Mouse (Mus musculus) large intestine, adult 2 months (tissue): ENCODE data around the gene Tipin. TPM values are rescaled to one million over a fixed set of nuclear protein-coding genes. Genes with fewer than 3 reads are reported as not detected.

Experiments
- DNase-seq: peaks from one replicate; pipeline ENCODE4 v3.0.0-alpha.2; 2012; ENCODE audit warnings: low read depth, low spot score
- WGBS: fragments of 180-500 bp; shearing (Covaris S2); methylation state at CpG from one replicate; pipeline ENCODE4 v1.1.7; 2018; 5-methylcytosine and 5-hydroxymethylcytosine counted together
- polyA plus RNA-seq: library from polyadenylated mRNA; depleted of rRNA; stranded (reverse); fragments of >200 nt; gene quantifications from 2 replicates; pipeline ENCODE4 v1.2.3, GENCODE M21; 2012; rRNA removed

Gene Tipin
- polyA plus RNA-seq = 5.5 and 7.1 TPM in 2 replicates

DNA sequence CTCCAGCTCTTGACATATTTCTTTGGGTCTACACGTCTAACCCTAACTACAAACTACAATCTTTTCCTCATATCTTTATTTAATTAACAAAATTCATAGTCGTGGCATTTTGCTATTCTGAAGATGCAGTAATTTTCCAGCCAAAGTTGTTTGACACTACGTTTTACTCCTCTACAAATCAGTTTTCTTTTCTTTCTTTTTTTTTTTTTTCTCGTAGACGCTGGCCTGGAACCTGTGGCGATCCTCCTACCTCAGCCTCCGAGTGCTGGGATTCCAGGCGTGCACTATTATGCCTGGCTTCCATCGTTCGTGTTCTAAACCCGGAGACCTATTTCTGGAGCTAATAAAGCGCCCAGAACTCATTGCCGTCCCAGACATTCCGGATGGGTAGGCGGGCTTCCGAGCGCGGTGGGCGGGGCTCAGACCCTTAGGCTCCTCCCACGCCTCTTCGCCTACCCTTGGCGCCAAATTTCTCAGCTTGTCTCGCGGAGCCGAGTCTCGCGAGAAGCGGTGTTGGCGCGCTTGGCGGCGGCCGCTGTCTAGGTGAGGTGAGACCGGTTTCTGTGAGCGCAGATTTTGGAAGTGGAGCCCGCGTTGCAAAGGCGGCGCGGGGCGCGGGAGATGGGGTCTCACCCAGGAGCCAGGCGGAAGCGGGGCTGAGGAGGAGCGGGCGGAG is at the start of gene Tipin:
TSS of gene Tipin (plus strand) at position 477 of the 676 bp plus-strand sequence.
- DNase-seq = peak; percentile 73
- under 1% methylated on average over 46 of the region's 46 CpGs for WGBS

DNA sequence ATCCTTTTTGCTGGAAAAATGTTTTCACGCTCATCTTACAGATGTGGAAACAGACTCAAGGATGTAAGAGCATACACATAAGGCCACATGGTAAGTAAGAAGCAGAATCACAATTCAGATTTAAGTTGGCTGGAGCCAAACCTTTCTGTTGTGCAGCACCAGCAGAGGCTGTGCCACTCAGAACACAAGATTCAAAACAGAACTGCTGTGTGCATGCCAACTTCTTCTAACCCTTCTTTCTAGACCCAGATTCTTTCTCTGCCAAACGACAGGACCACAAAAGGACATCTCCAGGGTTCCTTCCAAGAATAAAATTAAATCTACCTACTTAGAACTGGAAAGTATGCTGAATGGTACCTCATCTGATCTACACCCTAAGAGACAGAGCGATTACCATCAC is 49.7 kb upstream of the Tipin start:
- no peak for DNase-seq
- 74% methylated on average over 3 of the region's 3 CpGs for WGBS

- DNase-seq = no peak
- WGBS = 63% methylated on average over 9 of the region's 9 CpGs
Measured at GRCm38 (mm10) chr9:64232257-64232957, 49.0 kb upstream of the Tipin start.

DNA sequence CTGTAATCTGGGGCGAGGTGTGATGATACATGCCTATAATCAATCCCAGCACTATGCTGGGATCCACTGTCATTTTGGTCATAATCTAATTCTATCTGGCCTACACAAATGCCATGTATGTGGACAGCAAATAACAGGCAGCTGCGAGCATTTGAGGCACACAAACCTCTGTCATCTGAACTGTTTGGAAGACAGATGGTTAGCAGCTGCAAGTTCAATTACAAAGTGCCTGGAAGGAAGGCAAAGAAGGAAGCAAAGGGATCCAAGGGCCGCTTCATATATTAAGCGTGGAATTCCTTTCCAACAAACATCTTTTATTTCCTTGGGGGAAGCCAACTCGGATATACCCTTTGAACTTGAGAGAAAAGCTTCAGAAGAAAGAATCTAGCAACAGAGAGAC is 47.7 kb upstream of the Tipin start:
- WGBS = 51% methylated on average over 5 of the region's 5 CpGs
- DNase-seq = no peak

DNA sequence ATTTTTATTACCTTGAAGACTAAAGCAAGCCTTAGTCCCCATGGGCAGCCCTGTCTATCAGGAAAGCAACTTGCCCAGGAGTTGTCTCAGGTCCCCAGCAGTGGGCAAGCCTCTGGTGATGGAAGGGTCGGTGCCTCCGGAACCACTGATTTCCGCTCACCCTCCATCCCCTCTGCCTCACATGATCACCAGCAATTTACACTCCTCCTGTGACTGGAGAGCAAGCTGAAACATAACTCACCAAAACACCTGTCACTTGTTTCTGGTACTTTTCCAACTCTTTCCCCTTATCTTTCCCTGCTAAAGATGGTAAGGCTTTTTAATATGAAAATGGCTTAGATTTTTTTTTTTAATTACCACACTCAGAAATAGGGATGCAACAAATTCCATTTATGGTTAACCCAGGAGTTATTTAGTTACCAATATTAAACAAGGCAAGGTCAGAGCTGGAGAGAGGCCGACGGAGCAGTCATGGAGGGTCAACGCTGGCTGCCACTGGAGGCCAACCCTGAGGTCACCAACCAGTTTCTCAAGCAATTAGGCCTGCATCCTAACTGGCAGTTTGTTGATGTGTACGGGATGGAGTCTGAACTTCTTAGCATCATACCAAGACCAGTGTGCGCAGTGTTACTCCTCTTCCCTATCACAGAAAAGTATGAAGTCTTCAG is 46.5 kb upstream of the Tipin start, which contains the start of gene Uchl4:
TSS of gene Uchl4 (plus strand) at position 434 of the 668 bp plus-strand sequence.
- 72% methylated on average over 8 of the region's 8 CpGs for WGBS
- no peak for DNase-seq

GRCm38 (mm10) chr9:64236056-64236455 is 45.3 kb upstream of the Tipin start:
- 98% methylated on average over 7 of the region's 7 CpGs for WGBS
- no peak for DNase-seq

DNA sequence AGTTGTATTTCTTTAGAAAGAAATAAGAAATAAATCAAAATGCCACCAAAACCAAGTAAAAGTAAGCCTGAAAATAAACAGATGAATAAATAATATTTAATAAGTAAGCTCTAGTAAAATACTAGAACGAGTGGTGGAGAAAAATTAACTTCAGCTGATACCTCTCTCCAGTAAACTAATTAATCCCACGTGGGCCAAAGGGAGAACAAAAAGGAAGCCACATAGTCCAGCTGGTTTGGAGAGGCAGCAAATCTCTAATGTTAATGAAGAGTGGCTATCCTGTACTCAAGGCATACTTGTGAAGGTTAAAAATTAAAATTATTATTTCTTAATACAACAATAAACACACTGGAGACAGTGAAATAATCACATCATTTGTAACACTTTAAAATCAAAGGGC is 41.3 kb upstream of the Tipin start:
- DNase-seq = no peak
- 56% methylated on average over 2 of the region's 2 CpGs for WGBS

DNA sequence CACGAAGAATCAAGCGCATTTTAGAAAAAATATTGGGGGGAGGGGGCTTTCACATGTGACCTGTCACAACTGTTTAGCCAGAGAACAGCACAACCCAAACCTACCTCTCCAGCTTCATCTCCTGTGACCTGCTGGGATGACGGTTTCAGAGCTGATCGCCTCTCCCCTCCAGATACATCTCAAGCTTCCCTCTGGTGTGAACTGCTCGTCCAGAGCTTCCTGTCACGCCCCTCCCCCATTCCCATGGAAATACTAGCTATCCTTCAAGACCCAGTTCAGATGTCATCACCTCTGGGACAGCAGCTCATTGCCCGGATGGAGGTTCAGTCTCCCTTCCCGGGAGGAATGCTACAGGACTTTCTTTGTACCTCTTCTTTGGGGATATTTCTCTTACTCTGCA is 40.7 kb upstream of the Tipin start:
- WGBS = 78% methylated on average over 8 of the region's 8 CpGs
- no peak for DNase-seq

GRCm38 (mm10) chr9:64242381-64242831 is 39.0 kb upstream of the Tipin start:
- no peak for DNase-seq
- WGBS = 27% methylated on average over 6 of the region's 6 CpGs

DNA sequence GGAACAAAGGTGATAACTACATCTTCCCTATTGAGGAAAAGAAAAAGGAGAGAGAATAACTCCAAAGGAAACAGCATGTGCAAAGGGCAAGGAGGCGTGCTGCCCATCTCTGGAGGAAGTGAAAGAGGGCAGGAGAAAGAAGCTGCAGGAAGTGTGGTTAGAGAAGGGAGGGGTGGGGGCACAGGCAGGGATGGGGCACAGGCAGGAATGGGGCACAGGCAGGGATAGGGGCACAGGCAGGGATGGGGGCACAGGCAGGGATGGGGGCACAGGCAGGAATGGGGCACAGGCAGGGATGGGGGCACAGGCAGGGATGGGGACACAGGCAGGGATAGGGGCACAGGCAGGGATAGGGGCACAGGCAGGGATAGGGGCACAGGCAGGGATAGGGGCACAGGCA is 32.0 kb upstream of the Tipin start:
- no peak for DNase-seq
- 38% methylated on average over 1 of the region's 1 CpGs for WGBS

DNA sequence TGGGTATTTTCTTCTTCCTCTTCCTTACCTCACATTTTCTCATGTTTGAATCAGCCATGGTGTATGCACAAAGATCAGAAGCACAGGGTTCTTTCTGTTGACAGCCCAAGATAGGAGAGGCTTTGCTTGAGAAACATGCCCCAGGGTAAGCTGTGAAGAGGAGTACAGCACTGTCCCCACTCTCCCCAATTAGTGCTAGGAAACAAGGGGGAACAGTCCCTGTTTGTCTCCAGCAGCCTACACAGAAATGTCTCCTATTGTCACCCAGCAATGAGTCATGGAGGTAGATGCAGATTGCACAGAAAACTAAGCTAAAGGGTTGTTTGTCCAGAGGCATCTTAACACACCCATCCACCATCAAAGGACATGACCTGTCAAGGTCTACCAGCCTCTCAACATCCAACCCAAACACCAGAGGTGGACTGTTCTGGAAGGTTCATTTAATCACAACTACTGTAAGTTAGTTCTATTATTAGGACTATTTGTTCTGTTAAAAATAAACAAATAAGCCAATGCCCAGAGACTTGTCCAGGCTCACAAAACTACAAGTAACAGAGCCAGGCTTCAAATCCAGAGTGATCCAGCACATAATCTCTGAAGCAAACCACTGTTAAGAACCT is 31.2 kb upstream of the Tipin start:
- no peak for DNase-seq

DNA sequence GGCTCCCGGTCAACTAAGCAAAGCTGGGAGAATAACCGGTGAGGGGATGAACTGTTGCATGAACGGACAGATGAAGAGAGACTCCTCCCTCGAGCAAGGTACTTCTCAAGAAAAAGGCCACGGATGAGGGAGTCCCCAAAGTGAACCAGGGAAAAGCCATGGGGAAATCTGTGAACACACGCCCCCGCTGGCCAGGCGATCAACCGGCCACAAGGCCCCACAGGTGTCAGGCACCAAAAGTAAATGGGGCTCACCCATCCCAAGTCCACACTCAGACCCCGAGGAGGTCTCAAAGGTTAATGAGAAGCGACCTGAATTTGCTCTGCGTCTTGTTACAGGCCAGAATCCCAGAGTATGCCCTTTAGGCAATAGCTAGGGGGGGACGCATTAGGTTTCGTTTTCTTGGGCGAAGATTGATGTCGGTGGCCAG is 28.8 kb upstream of the Tipin start:
- no peak for DNase-seq
- WGBS = under 1% methylated on average over 16 of the region's 16 CpGs

DNA sequence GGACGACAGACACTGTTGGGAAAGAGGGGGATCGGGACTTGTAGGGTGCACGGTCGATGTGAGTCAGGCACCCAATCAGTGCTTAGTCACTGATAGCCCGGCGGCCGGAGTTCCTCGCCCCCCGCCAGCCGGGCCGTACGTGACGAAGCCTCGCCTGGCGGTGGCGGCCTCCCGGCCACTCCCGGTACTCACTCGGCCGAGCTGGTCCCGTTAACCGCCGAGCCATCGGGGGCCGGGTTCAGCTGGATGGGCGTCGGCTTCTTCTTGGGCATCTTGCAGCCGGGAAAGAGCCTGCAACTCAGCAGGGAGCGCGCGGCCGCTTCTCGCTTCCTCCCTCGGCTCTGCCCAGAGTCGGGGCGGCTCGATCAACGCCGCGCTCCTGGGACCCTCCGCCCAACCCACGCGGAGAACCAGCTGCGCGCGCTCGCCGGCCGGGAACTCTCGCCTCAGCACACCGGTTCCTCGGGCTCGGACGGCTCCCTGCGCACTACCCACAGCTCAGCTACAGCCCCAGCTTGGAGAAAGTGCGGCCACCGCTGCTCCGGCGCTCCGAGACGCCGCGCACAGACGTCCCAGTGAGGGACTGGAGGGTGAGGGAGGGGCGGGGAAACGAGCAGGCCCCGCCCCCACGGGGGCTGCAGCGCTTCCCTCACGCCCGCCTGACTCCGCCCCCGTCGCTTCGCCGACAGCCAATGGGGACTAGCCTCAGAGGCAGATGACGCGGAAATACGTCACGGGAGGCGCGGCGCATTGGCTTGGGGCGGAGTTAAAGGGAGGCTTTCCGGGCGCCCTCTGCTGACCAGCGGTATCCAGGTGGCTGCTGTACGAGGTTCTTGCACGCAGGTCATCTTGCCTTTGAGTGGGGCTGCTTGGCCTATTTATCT is 28.1 kb upstream of the Tipin start, which contains the start of gene Map2k1:
TSS of gene Map2k1 (minus strand) at position 611 of the 884 bp plus-strand sequence.
- under 1% methylated on average over 88 of the region's 89 CpGs for WGBS
- peak; percentile 94 for DNase-seq

- no peak for DNase-seq
- 71% methylated on average over 3 of the region's 3 CpGs for WGBS
Measured at GRCm38 (mm10) chr9:64255422-64255821, 26.0 kb upstream of the Tipin start.

- 92% methylated on average over 3 of the region's 3 CpGs for WGBS
- DNase-seq = no peak
Measured at GRCm38 (mm10) chr9:64256204-64256603, 25.2 kb upstream of the Tipin start.

DNA sequence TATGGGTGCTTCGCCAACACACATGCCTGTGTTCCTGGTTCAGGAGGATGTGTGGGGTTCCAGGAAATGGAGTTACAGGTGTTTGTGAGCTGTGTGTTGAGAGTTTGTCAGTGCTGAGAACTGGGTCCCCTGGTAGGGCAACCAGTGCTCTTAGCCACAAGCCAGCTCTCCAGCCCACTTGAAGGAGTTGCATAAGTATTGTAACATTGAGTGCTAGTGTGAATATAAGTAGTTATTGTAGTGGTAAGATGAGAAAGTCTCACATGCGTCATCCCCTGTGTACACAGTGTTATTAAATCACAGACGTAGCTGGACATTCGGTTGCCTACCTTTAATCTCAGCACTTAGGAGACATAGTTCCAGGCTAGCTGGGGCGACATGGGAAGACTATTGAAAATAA is 21.5 kb upstream of the Tipin start:
- WGBS = 66% methylated on average over 5 of the region's 5 CpGs

GRCm38 (mm10) chr9:64261023-64261422 is 20.4 kb upstream of the Tipin start:
- 86% methylated on average over 4 of the region's 4 CpGs for WGBS
- DNase-seq = no peak

More for the DNA sequence above, 21.5 kb upstream of the Tipin start:
- DNase-seq = no peak

GRCm38 (mm10) chr9:64264813-64265212 is 16.6 kb upstream of the Tipin start:
- DNase-seq = no peak
- WGBS = 46% methylated on average over 1 of the region's 1 CpGs

GRCm38 (mm10) chr9:64267231-64267630 is 14.2 kb upstream of the Tipin start:
- no peak for DNase-seq
- WGBS = 67% methylated on average over 1 of the region's 1 CpGs
